Comparison of ENCODE assay signal across 11 mouse cellular contexts in genomic region chr12:36726026-36726425, GRCm38 (mm10).
"Had no signal": no experiment of that assay in that cellular context is flagged by ENCODE, and none has a peak within 500 bp of the region (broad histone marks: within the 10 kb centered on the region; RNA-seq: fewer than 3 reads in every experiment).

No protein-coding gene starts in this region.

- H3K9me3 ChIP-seq: intestine, embryonic 15.5 days; liver, embryonic 13.5 days had no signal

- H3K27me3 ChIP-seq: intestine, embryonic 15.5 days; liver, embryonic 13.5 days had no signal

- H3K4me2 ChIP-seq: intestine, embryonic 15.5 days; liver, embryonic 13.5 days; midbrain, embryonic 11.5 days had no signal

- DNase-seq: layer of hippocampus, postnatal 36 days; liver, embryonic 13.5 days; lung, adult 2 months; lung, postnatal 14 days; lung, postnatal 4 days; midbrain, embryonic 14.5 days; thymus, adult 18-20 months; thymus, postnatal 36 days had no signal

- H3K4me1 ChIP-seq: intestine, embryonic 15.5 days; liver, embryonic 13.5 days had no signal

- H3K36me3 ChIP-seq: intestine, embryonic 15.5 days; liver, embryonic 13.5 days had no signal

- ATAC-seq: intestine, embryonic 15.5 days had no signal

- H3K9ac ChIP-seq: intestine, embryonic 15.5 days; liver, embryonic 13.5 days had no signal

- H3K27ac ChIP-seq: intestine, embryonic 15.5 days; left cerebral cortex, adult 2 months; liver, embryonic 13.5 days had no signal

- H3K4me3 ChIP-seq: intestine, embryonic 15.5 days; left cerebral cortex, adult 2 months; liver, embryonic 13.5 days had no signal
